Mouse (Mus musculus) hindbrain, embryonic 11.5 days (tissue): ENCODE data around the gene Lman2l. TPM values are rescaled to one million over a fixed set of nuclear protein-coding genes. Genes with fewer than 3 reads are reported as not detected.

Experiments
- ATAC-seq: fragments of 200-750 bp; cut with Nextera tagmentation; 2 replicates; pipeline ENCODE4 v1.8.0; 2017; ENCODE audit warnings: mild to moderate bottlenecking, moderate TSS enrichment, moderate library complexity; ENCODE audit not compliant: low FRiP score
- DNase-seq: peaks from one replicate; pipeline ENCODE4 v3.0.0-alpha.2; 2015; ENCODE audit warnings: low spot score
- H3K27ac ChIP-seq: fragments of 300-500 bp; sonication (generic); 2 replicates; pipeline ENCODE4 v1.5.1; 2014; ENCODE audit warnings: mild to moderate bottlenecking, low read depth, low read length
- H3K27me3 ChIP-seq: fragments of 300-500 bp; sonication (generic); 2 replicates; pipeline ENCODE4 v1.6.1; 2014; ENCODE audit warnings: mild to moderate bottlenecking, low read length, moderate library complexity, mixed read lengths; ENCODE audit not compliant: control insufficient read depth, insufficient read depth
- H3K36me3 ChIP-seq: fragments of 300-500 bp; sonication (generic); 2 replicates; pipeline ENCODE4 v1.6.1; 2014; ENCODE audit warnings: mild to moderate bottlenecking, low read length, moderate library complexity, mixed read lengths; ENCODE audit not compliant: control insufficient read depth, insufficient read depth
- H3K4me1 ChIP-seq: fragments of 300-500 bp; sonication (generic); replicated peaks from 2 replicates; pipeline ENCODE4 v1.6.1; 2014; ENCODE audit warnings: low read length, mixed read lengths; ENCODE audit not compliant: control insufficient read depth, insufficient read depth
- H3K4me2 ChIP-seq: fragments of 300-500 bp; sonication (generic); replicated peaks from 2 replicates; pipeline ENCODE4 v1.6.1; 2014; ENCODE audit warnings: mild to moderate bottlenecking, low read depth, low read length
- H3K4me3 ChIP-seq: fragments of 300-500 bp; sonication (generic); 2 replicates; pipeline ENCODE4 v1.5.1; 2014; ENCODE audit warnings: low read depth, low read length
- H3K9ac ChIP-seq: fragments of 300-500 bp; sonication (generic); 2 replicates; pipeline ENCODE4 v1.6.1; 2014; ENCODE audit warnings: low read depth, low read length
- H3K9me3 ChIP-seq: fragments of 300-500 bp; sonication (generic); 2 replicates; pipeline ENCODE4 v1.6.1; 2016; ENCODE audit warnings: low read length; ENCODE audit not compliant: control insufficient read depth
- WGBS: fragments of 180-500 bp; shearing (Covaris S2); extraction: QIAGEN DNeasy Blood & Tissue Kit; methylation state at CpG from one replicate; pipeline ENCODE4 v1.1.7; 2014; 5-methylcytosine and 5-hydroxymethylcytosine counted together
- polyA plus RNA-seq: library from polyadenylated mRNA; unstranded; fragments of >200 nt; fragmentation: Nextera tagmentation; extraction: Ambion mirVana; gene quantifications from 2 replicates; pipeline ENCODE4 v1.2.1, GENCODE M21; 2014

Lman2l gene
- 35.7 and 45.3 TPM in 2 replicates for polyA plus RNA-seq

GRCm38 (mm10) chr1:36444471-36445464 is at the start of gene Lman2l:
TSS of gene Lman2l (minus strand) at chr1:36445271.
- Histone ChIP-seq H3K36me3 (no peaks in the 10 kb centered on the region), H3K9ac (peak within 1 kb of the TSS; percentile 79), H3K4me1 (no peaks in the 10 kb centered on the region), H3K4me2 (peak within 1 kb of the TSS; percentile 55), H3K4me3 (peak within 1 kb of the TSS; percentile 79), H3K9me3 (no peaks in the 10 kb centered on the region), H3K27ac (peak within 1 kb of the TSS; percentile 80; the same call in 1 of the 2 replicates), H3K27me3 (no peaks in the 10 kb centered on the region)
- WGBS: under 1% methylated on average over 53 of the region's 57 CpGs
- peak; percentile 97 for DNase-seq
- ATAC-seq: peak; percentile 98

- WGBS: 75% methylated on average over 6 of the region's 6 CpGs
- no peaks in the 10 kb centered on the region for H3K27me3 ChIP-seq
- no peak for DNase-seq
- H3K4me3 ChIP-seq: no peak overlapping the region
- H3K9me3 ChIP-seq: no peaks in the 10 kb centered on the region
- no peaks in the 10 kb centered on the region for H3K4me1 ChIP-seq
- H3K27ac ChIP-seq: no peak overlapping the region
- H3K4me2 ChIP-seq: no peak overlapping the region
- H3K36me3 ChIP-seq: no peaks in the 10 kb centered on the region
- H3K9ac ChIP-seq: no peak overlapping the region
- no peak for ATAC-seq
Measured at GRCm38 (mm10) chr1:36493299-36493698, 48.2 kb upstream of the Lman2l start.

GRCm38 (mm10) chr1:36492416-36493139 is 47.5 kb upstream of the Lman2l start:
- H3K4me1 ChIP-seq: no peaks in the 10 kb centered on the region
- ATAC-seq (0 out of 2 replicates have a peak, but pooled peaks have one; percentile 30), DNase-seq (peak; percentile 36)
- no peaks in the 10 kb centered on the region for H3K9me3 ChIP-seq
- H3K27me3 ChIP-seq: no peaks in the 10 kb centered on the region
- H3K4me2 ChIP-seq: no peak overlapping the region
- no peak overlapping the region for H3K9ac ChIP-seq
- no peak overlapping the region for H3K4me3 ChIP-seq
- H3K36me3 ChIP-seq: no peaks in the 10 kb centered on the region
- no peak overlapping the region for H3K27ac ChIP-seq
- 57% methylated on average over 9 of the region's 9 CpGs for WGBS

- no peak for DNase-seq
- Histone ChIP-seq H3K27ac (no peak overlapping the region), H3K4me3 (no peak overlapping the region), H3K9ac (no peak overlapping the region), H3K9me3 (no peaks in the 10 kb centered on the region), H3K27me3 (no peaks in the 10 kb centered on the region), H3K36me3 (no peaks in the 10 kb centered on the region), H3K4me1 (0 out of 2 replicates have a peak, but pooled peaks cover 3% of the 10 kb centered on the region), H3K4me2 (no peak overlapping the region)
- ATAC-seq: no peak
- WGBS: 71% methylated on average over 6 of the region's 6 CpGs
Measured at GRCm38 (mm10) chr1:36489661-36490060, 44.6 kb upstream of the Lman2l start.

DNA sequence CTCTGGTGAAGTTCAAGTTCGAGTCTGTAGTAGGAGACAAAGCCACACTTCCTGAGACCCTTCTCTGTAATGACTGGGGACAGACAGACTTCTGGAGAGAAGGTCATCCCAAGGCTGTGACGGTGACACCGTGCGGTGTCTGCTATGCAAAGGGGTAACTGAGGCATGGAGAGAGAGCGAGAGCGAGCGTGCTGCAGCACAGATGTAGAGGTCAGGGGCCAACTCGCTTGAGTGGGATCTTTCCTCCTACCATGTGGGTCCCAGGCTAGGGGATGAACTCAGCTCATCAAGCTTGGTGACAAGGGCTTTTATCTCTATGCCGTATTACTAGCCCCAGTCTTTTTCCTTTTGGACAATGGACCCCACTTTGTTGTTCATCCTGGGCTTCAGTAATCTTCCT is 42.0 kb upstream of the Lman2l start:
- H3K27me3 ChIP-seq: no peaks in the 10 kb centered on the region
- no peak overlapping the region for H3K9ac ChIP-seq
- WGBS: 65% methylated on average over 9 of the region's 9 CpGs
- H3K9me3 ChIP-seq: no peaks in the 10 kb centered on the region
- H3K4me2 ChIP-seq: no peak overlapping the region
- no peak for ATAC-seq
- DNase-seq: no peak
- 0 out of 2 replicates have a peak, but pooled peaks cover 3% of the 10 kb centered on the region for H3K4me1 ChIP-seq
- H3K36me3 ChIP-seq: no peaks in the 10 kb centered on the region
- no peak overlapping the region for H3K27ac ChIP-seq
- no peak overlapping the region for H3K4me3 ChIP-seq

DNA sequence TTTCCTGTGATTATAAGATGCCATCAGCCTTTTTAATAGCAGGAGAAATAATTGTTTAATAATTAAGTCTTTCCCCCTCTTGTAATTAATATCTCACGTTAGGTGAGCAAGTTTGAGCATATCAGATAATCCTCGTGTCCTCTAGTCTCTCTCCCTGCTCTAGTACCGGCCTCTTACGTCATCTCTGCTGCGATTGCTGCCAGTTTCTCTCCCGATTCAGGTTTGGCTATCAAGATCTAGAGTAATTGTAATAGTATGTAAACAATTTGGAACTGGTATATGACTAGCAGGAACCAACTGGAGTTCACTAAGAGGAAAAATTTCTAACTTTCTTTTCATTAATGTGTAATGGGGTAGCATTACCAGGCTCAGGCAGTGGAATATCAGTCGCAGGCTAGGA is 40.0 kb upstream of the Lman2l start:
- H3K36me3 ChIP-seq: no peaks in the 10 kb centered on the region
- H3K9ac ChIP-seq: no peak overlapping the region
- no peaks in the 10 kb centered on the region for H3K27me3 ChIP-seq
- H3K27ac ChIP-seq: no peak overlapping the region
- WGBS: 89% methylated on average over 7 of the region's 7 CpGs
- DNase-seq (no peak), ATAC-seq (no peak)
- no peak overlapping the region for H3K4me3 ChIP-seq
- 0 out of 2 replicates have a peak, but pooled peaks cover 3% of the 10 kb centered on the region for H3K4me1 ChIP-seq
- H3K4me2 ChIP-seq: no peak overlapping the region
- no peaks in the 10 kb centered on the region for H3K9me3 ChIP-seq

DNA sequence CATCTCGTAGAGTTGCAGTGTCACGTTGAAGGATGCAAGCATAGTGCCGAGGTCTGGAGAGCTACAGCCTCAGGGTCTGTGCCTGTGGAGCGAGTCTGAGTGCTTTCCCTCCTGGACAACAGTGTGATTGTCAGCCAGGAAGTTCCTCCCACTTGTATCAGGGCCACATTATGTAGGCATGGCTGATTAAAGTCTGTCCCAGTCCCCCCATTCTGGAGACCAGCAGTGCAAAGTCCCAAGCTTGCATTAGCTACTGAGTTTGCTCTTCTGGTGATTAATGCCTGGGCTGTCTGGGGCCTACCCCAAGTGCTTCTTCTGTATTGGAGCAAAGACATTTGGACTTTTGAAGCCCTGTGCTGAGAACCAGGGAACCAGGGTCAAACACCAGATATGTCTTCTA is 38.8 kb upstream of the Lman2l start:
- no peaks in the 10 kb centered on the region for H3K36me3 ChIP-seq
- H3K27ac ChIP-seq: no peak overlapping the region
- no peaks in the 10 kb centered on the region for H3K27me3 ChIP-seq
- H3K4me3 ChIP-seq: no peak overlapping the region
- H3K4me1 ChIP-seq: 0 out of 2 replicates have a peak, but pooled peaks cover 3% of the 10 kb centered on the region
- H3K4me2 ChIP-seq: no peak overlapping the region
- WGBS: 73% methylated on average over 4 of the region's 4 CpGs
- DNase-seq (no peak), ATAC-seq (no peak)
- H3K9ac ChIP-seq: no peak overlapping the region
- H3K9me3 ChIP-seq: no peaks in the 10 kb centered on the region

- Histone ChIP-seq H3K4me2 (no peak overlapping the region), H3K27me3 (no peaks in the 10 kb centered on the region), H3K4me1 (no peaks in the 10 kb centered on the region), H3K4me3 (no peak overlapping the region), H3K36me3 (no peaks in the 10 kb centered on the region), H3K27ac (no peak overlapping the region), H3K9me3 (no peaks in the 10 kb centered on the region), H3K9ac (no peak overlapping the region)
- 89% methylated on average over 12 of the region's 12 CpGs for WGBS
- no peak for ATAC-seq
- DNase-seq: no peak
Measured at GRCm38 (mm10) chr1:36479903-36480899, 35.1 kb upstream of the Lman2l start.
